Mouse (Mus musculus): Measurements from ENCODE around the gene Msantd3.

The Msantd3 gene

GRCm38 (mm10) chr4:48554132-48554531, 14.4 kb downstream of the Msantd3 start:
- DNase-seq (ENCODE audit: low read depth, low spot score): no peak

DNA sequence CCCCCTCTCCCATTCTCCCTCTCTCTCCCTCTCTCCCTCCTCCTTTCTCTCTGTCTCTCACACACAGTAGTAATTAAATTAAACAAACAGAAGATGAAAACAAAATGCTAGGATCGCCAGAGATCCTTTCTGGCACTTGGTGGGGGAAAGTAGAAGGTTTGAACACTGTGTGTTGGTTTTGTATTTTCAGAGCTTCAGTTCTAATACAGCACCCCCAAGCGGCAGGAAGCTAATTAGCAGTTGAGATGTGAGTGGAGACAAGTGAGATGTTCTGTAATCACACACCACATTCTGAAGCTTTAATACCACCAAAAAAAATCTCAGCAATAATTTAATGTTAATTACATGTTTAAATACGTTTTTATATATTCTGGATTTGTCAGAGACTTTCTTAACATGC, 16.0 kb downstream of the Msantd3 start:
- no peak for DNase-seq (ENCODE audit: low read depth, low spot score)

DNA sequence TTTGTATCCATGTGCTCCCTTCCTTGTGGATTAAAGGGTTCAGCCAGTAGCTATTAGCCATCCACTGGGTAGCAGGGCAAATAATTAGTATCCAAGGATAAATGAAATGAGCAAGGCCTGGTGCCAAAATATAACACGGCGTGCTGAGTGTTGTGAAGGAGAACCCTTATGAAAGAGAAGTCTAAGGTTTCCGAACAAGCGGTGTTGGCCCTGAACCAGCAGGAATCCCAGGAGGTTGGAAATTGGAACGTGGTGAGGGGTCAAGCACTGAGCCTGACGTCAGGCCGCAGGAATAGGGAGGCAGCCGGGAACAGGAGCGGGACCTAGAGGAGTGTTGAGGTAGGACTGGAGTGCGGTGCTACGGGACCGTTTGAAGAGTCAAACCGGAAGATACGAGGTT, 19.9 kb downstream of the Msantd3 start:
- DNase-seq (ENCODE audit: low read depth, low spot score): no peak

GRCm38 (mm10) chr4:48561824-48562223, 22.1 kb downstream of the Msantd3 start:
- no peak for DNase-seq (ENCODE audit: low read depth, low spot score)

- DNase-seq (ENCODE audit: low read depth, low spot score): no peak
Observed at GRCm38 (mm10) chr4:48564962-48565361, 25.2 kb downstream of the Msantd3 start.

GRCm38 (mm10) chr4:48576361-48576760, 36.6 kb downstream of the Msantd3 start:
- DNase-seq (ENCODE audit: low read depth, low spot score): no peak

DNA sequence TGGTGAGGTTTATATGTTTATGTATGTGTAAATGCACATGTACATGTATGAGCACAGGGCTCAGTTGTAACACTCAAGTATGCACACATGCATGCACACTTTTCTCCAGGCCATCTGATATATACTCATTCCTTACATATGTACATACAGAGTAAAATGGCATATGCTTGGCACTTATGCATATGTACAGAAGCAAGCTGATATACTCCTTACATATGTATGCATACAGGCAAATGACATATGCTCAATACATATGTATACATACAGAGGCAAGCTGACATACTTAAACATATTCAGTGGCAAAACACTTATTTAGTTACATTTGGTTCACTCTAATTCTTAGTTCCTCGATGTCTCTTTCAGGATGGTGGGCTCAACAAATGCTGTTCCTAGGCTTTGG, 38.1 kb downstream of the Msantd3 start:
- DNase-seq (ENCODE audit: low read depth, low spot score): no peak

- no peak for DNase-seq (ENCODE audit: low read depth, low spot score)
Observed at GRCm38 (mm10) chr4:48578399-48578798, 38.7 kb downstream of the Msantd3 start.

DNA sequence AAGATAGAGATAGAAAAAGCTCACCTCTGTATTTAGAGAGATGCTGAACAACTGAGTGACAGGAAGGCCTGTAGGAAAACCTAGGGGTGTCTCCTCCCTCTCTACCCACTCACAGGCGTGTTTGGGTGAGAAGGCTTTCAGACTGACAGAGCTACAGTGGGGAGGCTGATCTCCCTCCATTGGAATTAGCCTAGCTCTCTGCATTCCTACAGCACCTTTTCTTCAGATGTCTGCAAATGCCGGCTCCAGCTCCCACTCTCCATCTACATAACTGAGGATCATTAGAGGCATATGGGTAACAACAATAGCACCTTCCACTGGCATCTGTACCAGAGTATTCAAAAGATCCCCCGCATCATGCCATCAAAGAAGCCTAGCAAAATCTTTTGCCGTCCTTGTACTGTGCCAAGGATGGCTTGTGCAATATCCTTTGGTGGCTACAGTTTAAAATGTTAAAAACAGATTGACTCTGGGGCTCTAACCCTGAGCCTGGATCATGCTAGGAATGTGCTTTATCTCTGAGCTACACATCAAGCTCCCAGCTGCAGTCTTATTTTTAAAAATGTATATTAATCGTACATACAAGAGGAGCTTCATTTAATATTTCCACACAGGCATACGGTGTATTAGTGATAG, 39.9 kb downstream of the Msantd3 start:
- DNase-seq (ENCODE audit: low read depth, low spot score): no peak

DNA sequence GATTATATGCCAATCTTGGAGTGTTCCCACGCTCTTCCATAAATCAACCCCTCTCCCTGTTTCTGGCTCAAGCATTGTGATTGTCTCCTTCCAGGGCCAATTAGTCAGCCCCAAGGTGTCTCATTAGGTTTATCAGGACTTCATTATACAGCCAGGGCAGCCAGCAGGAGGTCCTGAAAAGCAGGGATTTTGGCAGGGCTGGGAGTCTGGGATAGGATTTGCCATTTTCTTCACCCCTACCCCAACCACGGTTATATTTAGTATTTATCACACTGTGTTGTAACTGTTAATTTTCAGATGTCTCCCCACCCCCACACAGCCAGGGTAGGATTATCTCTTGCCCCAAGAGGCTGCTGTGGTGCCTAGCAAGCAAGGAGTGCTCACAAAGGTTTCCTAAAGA, 41.5 kb downstream of the Msantd3 start:
- DNase-seq (ENCODE audit: low read depth, low spot score): no peak

GRCm38 (mm10) chr4:48581993-48582392, 42.3 kb downstream of the Msantd3 start:
- no peak for DNase-seq (ENCODE audit: low read depth, low spot score)

DNA sequence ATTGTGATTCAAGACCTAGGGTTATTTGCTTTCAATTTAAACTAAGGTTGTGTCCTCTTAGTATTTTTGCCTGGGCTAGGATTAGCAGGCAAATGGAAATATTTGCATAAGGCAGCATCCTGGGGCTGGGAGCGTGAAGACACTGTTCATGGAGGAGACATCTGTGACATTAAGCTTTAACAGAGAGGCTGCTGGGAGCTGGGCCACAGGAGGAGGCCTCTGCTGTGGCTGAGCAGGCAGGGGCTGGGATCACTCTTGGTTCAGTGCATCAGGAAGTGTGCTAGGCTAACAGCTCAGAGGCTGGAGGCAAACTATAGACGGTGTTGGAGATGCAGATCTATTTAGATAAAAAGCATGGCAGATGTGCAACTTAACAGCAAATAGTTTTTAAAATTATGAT, 43.2 kb downstream of the Msantd3 start:
- no peak for DNase-seq (ENCODE audit: low read depth, low spot score)

- DNase-seq (ENCODE audit: low read depth, low spot score): no peak
Observed at GRCm38 (mm10) chr4:48584421-48585240, 44.9 kb downstream of the Msantd3 start, which contains the start of gene Tmeff1. TSS of gene Tmeff1 (plus strand) at chr4:48585174.

GRCm38 (mm10) chr4:48585241-48586098, 45.7 kb downstream of the Msantd3 start:
- DNase-seq (ENCODE audit: low read depth, low spot score): no peak

- no peak for DNase-seq (ENCODE audit: low read depth, low spot score)
Observed at GRCm38 (mm10) chr4:48586099-48586821, 46.5 kb downstream of the Msantd3 start.

DNA sequence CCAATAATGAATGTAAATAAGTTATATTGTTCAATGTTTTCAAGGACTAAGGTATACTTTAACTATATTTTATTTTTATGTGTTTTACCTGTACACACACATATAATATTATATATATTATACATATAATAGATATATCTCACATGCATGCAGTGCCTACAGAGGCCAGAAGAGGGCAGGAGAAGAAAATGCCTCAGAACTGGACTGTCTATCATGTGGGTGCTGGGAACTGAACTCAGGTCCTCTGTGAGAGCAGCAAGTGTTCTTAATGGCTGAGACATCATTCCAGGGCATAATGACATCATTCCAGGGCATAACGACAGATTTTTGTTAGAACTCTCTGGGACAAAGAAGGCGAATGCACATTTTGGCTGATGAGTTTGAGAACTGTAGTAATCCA, 47.8 kb downstream of the Msantd3 start:
- DNase-seq (ENCODE audit: low read depth, low spot score): no peak

- DNase-seq (ENCODE audit: low read depth, low spot score): no peak
Observed at GRCm38 (mm10) chr4:48588576-48588975, 48.8 kb downstream of the Msantd3 start.

DNA sequence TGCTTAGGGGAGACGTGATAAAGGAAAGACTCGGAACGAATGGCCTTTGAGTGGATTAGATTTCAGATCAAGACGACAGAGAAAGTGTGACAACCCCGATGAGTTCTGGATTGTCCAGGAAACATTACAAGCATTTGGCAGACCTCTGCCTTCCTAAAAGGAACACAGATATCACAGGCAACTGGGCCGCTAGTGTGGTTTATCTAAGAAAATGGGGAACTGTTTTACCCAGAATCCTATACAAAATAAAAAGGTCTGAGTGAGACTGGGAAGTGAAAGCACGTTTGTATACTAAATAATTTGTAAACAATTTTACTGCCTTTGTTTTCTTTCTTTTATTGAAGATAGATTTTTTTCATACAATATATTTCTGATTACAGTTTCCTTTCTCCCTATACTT, 51.1 kb downstream of the Msantd3 start:
- no peak for DNase-seq (ENCODE audit: low read depth, low spot score)

- DNase-seq (ENCODE audit: low read depth, low spot score): no peak
Observed at GRCm38 (mm10) chr4:48591390-48591789, 51.7 kb downstream of the Msantd3 start.

DNA sequence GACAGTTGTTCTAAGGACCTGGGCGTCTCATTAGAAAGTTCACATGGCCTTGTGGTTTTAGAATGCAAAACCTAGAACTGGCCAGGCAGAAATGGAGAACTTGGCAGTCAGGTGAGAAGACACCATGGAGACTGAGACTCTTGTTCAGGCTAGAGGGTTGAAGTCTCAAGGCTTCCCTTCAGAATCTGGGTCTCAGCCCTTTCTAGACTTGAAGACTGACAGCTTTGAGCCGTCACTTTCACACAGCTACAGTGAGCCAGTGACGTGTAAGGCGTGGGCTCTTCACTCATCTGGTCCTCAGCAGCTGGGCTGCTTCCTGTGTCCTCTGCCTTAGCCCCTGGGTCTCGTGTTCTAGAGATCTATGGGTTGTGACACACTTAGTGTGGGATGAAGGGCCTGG, 52.6 kb downstream of the Msantd3 start:
- DNase-seq (ENCODE audit: low read depth, low spot score): no peak

DNA sequence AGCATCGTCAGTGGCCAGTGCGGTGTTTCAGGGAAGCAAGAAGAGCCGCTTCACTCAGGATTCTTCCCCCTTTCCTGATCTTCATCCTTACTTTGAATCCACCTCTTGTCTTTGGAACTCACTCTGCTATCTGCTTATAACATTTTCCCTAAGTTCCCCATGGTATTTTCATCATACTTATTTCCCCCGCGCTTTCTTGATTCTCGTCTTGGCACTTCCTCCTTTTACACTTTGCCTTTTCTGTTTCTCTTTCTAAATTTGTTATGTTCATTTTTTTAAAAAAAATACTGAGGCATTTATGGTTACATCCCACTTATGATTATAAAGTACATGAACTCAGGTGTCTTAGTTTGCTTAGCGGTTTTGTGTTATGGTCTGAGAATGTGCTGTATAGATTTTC, 53.1 kb downstream of the Msantd3 start:
- no peak for DNase-seq (ENCODE audit: low read depth, low spot score)

GRCm38 (mm10) chr4:48596111-48596510, 56.4 kb downstream of the Msantd3 start:
- no peak for DNase-seq (ENCODE audit: low read depth, low spot score)

All from telencephalon, adult 2 months (tissue).